ENCODE assay signal across 13 mouse cellular contexts in the genomic region with DNA sequence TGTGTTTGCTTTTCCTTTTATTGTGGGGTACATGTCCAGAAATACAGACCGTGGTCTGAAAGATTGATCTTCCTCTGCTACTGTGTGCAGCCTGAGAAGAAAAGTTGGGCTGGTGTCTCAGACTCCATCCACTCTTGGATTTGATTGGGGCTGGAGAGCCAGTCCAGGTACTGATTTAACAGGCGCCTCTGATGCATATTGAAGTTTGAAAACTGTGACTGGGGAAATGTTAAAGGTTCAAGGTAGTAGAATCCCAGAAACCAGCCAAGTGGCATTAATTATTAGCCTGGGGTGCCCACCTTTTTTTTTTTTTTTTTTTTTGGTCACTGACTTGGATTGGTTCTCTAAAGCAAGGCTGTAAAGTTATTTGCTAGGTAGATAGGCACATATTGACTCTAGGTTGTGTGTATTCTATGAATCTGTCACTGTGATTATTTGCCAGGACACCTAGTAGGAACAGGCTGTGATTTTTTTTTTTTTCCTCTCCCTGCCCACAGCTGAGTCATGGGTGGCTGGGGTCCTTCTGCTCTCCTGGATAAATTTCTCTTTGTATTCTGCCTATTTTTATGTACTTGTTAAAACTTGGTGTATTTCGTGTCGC. TPM values are rescaled to one million over a fixed set of nuclear protein-coding genes. Genes with fewer than 3 reads are reported as not detected.
DNase-seq lines count a peak whose midpoint lies in the region; ATAC-seq lines count a peak whose summit lies in the region.
"Had no signal": no experiment of that assay in that cellular context is flagged by ENCODE, and none has a peak within 500 bp of the region (broad histone marks: within the 10 kb centered on the region; RNA-seq: fewer than 3 reads in every experiment).

No protein-coding gene starts in this region.

- no peak overlapping the region for H3K4me2 ChIP-seq in forebrain, embryonic 12.5 days
- H3K4me2 ChIP-seq in forebrain, embryonic 15.5 days (replicated peaks), result no peak overlapping the region
- H3K4me2 ChIP-seq in lung, embryonic 15.5 days, result no peak overlapping the region
- H3K4me2 ChIP-seq in liver, embryonic 13.5 days, result peak overlapping the region; percentile 17
- H3K4me2 ChIP-seq: heart, embryonic 11.5 days; midbrain, embryonic 11.5 days had no signal

- peaks cover 61% of the 10 kb centered on the region for H3K4me1 ChIP-seq in forebrain, embryonic 12.5 days
- peaks cover 46% of the 10 kb centered on the region for H3K4me1 ChIP-seq in forebrain, embryonic 15.5 days
- peaks cover 54% of the 10 kb centered on the region for H3K4me1 ChIP-seq in lung, embryonic 15.5 days
- H3K4me1 ChIP-seq in liver, embryonic 13.5 days (replicated peaks), result peaks cover 64% of the 10 kb centered on the region

- H3K9me3 ChIP-seq in forebrain, embryonic 12.5 days, result no peaks in the 10 kb centered on the region
- no peaks in the 10 kb centered on the region for H3K9me3 ChIP-seq in forebrain, embryonic 15.5 days
- no peaks in the 10 kb centered on the region for H3K9me3 ChIP-seq in lung, embryonic 15.5 days
- H3K9me3 ChIP-seq in liver, embryonic 13.5 days (replicated peaks), result no peaks in the 10 kb centered on the region

- ATAC-seq in forebrain, embryonic 12.5 days (ENCODE audit: low FRiP score), result no peak
- ATAC-seq in forebrain, embryonic 15.5 days (replicated peaks), result no peak
- ATAC-seq in lung, embryonic 15.5 days (ENCODE audit: borderline replicate concordance, extremely low read depth, low FRiP score, low TSS enrichment), result no peak
- peak; percentile 27 for ATAC-seq in liver, embryonic 13.5 days (ENCODE audit: low read depth)

- DNase-seq in lung, postnatal 25 days (ENCODE audit: low spot score), result no peak
- no peak for DNase-seq in liver, embryonic 13.5 days
- no peak for DNase-seq in right cerebral cortex, postnatal 4 days
- DNase-seq in adrenal gland, postnatal 10 days, result no peak
- DNase-seq in lung, postnatal 4 days, result no peak
- DNase-seq: adrenal gland, postnatal 36 days; cerebellum, adult 11 months; left cerebral cortex, postnatal 4 days had no signal

- H3K36me3 ChIP-seq in forebrain, embryonic 12.5 days (replicated peaks), result no peaks in the 10 kb centered on the region
- no peaks in the 10 kb centered on the region for H3K36me3 ChIP-seq in forebrain, embryonic 15.5 days
- H3K36me3 ChIP-seq in lung, embryonic 15.5 days, result no peaks in the 10 kb centered on the region; the same call in 1 of the 2 replicates
- H3K36me3 ChIP-seq in liver, embryonic 13.5 days, result no peaks in the 10 kb centered on the region

- no peaks in the 10 kb centered on the region for H3K27me3 ChIP-seq in forebrain, embryonic 12.5 days
- no peaks in the 10 kb centered on the region for H3K27me3 ChIP-seq in forebrain, embryonic 15.5 days
- H3K27me3 ChIP-seq in lung, embryonic 15.5 days, result no peaks in the 10 kb centered on the region
- H3K27me3 ChIP-seq in liver, embryonic 13.5 days, result no peaks in the 10 kb centered on the region

- no peak overlapping the region for H3K4me3 ChIP-seq in forebrain, embryonic 12.5 days (replicated peaks)
- H3K4me3 ChIP-seq in forebrain, embryonic 15.5 days, result no peak overlapping the region
- no peak overlapping the region for H3K4me3 ChIP-seq in lung, embryonic 15.5 days
- H3K4me3 ChIP-seq in liver, embryonic 13.5 days (replicated peaks), result no peak overlapping the region

- H3K9ac ChIP-seq in forebrain, embryonic 12.5 days, result no peak overlapping the region
- H3K9ac ChIP-seq in forebrain, embryonic 15.5 days (replicated peaks), result no peak overlapping the region
- no peak overlapping the region for H3K9ac ChIP-seq in lung, embryonic 15.5 days
- H3K9ac ChIP-seq in liver, embryonic 13.5 days, result no peak overlapping the region

- WGBS in forebrain, embryonic 12.5 days, result 86% methylated on average over 4 of the region's 4 CpGs
- WGBS in forebrain, embryonic 15.5 days, result 77% methylated on average over 4 of the region's 4 CpGs
- 67% methylated on average over 4 of the region's 4 CpGs for WGBS in lung, embryonic 15.5 days
- WGBS in liver, embryonic 13.5 days (ENCODE audit: insufficient replicate concordance), result 68% methylated on average over 4 of the region's 4 CpGs

- peak overlapping the region; percentile 91; the same call in 1 of the 2 replicates for H3K27ac ChIP-seq in forebrain, embryonic 12.5 days
- no peak overlapping the region for H3K27ac ChIP-seq in forebrain, embryonic 15.5 days (replicated peaks)
- peak overlapping the region; percentile 60 for H3K27ac ChIP-seq in lung, embryonic 15.5 days
- peak overlapping the region; percentile 56 for H3K27ac ChIP-seq in liver, embryonic 13.5 days

RNA-seq across cellular contexts. Expression of a gene that starts 31.5 kb away (rescaled TPM):
- 27.6 and 29.0 TPM in 2 replicates for polyA plus RNA-seq in forebrain, embryonic 12.5 days (2016; fragmentation: Nextera tagmentation; extraction: Ambion mirVana)
- polyA plus RNA-seq in forebrain, embryonic 15.5 days (2015; fragmentation: Nextera tagmentation; extraction: Ambion mirVana), result 17.8 and 18.9 TPM in 2 replicates
- 33.4 and 35.1 TPM in 2 replicates for polyA plus RNA-seq in lung, embryonic 15.5 days (2015; fragmentation: Nextera tagmentation; extraction: Ambion mirVana)
- polyA plus RNA-seq in liver, embryonic 13.5 days (2015; fragmentation: Nextera tagmentation; extraction: Ambion mirVana), result 4.8 and 5.7 TPM in 2 replicates
- 10 to 100 TPM; 37.0 to 48.5 TPM for total RNA-seq in adrenal gland, postnatal 10 days (2021)
